Mouse (Mus musculus): ENCODE measurements around the gene H2al1d. TPM values are rescaled to one million over a fixed set of nuclear protein-coding genes. Genes with fewer than 3 reads are reported as not detected.
A peak's percentile ranks its signal among the peaks of the same experiment; 100 is the strongest.
"Not testable (repeated sequence)": the region's sequence is repeated elsewhere in the genome, so short reads cannot be mapped to it uniquely, and the experiment has no call there.

Gene H2al1d
- total RNA-seq (2022) = not detected

DNA sequence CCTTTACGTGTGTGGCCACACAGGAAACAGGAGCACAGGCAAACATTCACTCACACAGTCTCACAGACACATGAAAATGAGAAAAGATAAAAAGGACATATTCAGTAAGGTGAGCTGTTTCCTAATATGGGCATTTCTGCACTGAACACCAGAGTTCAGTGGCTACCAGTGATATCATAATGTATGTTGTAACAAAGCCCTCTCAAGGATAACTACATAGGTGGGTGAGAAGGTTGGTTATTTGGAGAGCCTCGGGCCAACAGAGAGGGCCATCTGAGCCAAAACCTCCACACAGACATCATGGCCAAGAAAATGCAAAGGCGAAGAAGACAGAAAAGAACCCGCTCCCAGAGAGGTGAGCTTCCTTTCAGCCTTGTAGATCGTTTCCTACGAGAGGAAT lies at the start of gene H2al1d:
TSS of gene H2al1d (plus strand) at position 301 of the 400 bp plus-strand sequence.
- not testable (repeated sequence) for DNase-seq (ENCODE audit: low spot score)

DNA sequence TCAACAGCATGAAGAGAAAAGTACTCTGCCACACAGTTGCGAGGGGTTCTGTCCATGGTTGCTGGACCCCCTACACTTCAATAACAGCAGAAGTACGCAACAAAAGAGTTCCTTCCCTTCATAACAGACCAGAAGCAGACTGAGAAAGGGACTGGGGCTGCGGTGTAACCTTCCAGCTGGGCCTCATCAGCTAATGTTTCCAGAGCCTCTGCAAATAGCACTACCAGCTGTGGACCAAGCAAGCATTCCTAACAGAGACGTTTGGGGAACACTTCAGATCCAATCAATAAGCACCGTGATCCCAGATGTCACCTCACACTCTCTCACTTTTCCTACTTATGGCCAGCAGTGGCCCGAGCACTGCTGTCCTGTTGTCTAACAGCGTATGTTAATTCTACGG lies 43.7 kb upstream of the H2al1d start:
- no peak for DNase-seq (ENCODE audit: low spot score)

DNA sequence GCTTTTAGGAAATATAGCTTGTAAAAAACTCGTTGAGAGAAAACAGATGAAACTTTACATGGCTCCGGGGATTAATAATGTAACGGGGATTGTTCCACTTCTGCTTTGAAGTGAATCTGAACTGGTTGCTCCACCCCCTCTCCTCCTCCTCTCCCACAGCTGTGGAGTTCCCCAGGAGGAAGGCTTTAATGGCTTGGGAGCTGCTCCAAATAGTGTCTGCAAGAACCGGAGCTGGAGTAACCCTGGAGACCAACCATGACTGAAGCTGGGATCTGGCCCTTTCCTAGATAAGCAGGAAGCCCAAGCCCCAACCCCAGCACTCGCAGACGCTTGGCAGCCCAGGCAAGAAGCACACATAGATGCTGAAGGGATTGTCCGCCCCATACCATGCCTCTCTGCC lies 40.8 kb upstream of the H2al1d start:
- peak; percentile 29 for DNase-seq (ENCODE audit: low spot score)

DNA sequence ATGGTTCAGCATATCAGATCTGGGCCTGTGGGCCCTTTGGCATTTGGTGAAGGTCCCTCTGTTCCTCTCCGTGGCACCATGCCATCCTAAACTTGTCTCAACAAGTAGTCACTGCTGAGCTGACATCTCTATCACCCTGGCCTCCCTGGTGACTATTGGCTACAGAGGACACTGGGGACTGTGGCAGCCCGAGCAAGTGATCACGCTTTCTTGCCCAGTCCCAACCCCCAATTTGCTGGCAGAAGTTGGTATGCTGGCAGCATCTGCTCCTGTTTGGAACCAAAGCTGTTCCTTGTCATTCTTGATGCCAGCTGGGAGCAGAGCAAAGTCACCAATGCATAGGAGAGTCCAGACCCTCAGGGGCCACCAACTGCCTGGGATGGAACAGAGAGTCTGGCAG lies 39.5 kb upstream of the H2al1d start:
- DNase-seq (ENCODE audit: low spot score) = no peak

DNA sequence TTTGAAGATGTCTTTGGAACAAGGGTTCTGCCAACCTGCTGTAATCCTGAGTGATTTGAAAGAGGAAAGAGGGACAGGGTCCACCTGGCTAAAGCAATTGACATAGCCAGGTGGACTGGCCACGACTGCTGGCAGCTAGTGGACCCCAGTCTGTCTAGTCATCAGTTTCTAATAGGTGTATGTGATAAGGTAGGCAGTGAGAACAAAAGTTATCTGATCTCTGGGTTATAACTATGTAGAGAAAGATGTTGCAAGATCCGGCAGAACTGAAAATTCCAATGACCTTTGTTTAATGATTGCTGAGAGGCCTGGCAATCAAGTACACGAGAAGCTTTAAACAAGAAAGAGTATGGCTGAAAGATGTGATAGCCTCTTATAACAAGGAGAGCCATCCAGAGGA lies 35.4 kb upstream of the H2al1d start:
- DNase-seq (ENCODE audit: low spot score) = no peak

DNA sequence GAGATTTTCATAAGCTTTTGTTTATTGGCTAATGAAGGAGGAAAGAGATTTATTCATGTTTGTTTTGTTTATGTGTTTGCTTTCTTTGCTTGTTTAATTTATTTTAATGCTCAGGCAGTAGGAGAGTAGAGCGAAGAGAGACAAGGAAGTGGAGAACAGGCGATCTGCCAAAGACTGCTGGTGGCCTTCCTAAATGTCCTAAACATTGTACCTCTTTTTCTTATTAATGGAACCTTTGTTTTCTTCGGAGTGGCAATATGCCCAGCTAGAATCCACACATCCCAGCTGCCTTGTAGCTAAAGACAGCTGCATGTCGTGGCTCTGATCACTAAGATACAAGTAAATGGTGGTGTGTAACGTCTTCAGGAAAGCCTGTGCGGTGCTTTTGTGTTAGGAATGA lies 31.5 kb upstream of the H2al1d start:
- no peak for DNase-seq (ENCODE audit: low spot score)

DNA sequence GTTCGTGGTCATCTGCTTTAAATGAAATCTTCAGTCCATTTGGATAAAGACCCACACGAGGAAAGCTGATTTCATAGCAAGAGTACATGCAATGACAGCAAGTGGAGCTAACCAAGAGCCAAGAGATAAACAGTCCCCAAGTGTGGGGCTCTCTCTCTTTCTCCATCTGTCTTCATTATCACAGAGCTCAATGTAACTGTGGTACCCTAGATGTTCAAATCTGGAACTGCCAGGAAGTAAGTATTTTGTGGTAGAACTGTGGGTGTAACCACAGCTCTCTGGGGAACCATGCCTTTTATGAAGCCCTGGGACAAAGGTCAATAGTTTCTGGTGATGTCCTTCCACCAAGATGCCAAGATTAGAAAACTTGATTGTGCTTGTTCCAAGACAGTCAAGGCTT lies 27.9 kb upstream of the H2al1d start:
- no peak for DNase-seq (ENCODE audit: low spot score)

DNA sequence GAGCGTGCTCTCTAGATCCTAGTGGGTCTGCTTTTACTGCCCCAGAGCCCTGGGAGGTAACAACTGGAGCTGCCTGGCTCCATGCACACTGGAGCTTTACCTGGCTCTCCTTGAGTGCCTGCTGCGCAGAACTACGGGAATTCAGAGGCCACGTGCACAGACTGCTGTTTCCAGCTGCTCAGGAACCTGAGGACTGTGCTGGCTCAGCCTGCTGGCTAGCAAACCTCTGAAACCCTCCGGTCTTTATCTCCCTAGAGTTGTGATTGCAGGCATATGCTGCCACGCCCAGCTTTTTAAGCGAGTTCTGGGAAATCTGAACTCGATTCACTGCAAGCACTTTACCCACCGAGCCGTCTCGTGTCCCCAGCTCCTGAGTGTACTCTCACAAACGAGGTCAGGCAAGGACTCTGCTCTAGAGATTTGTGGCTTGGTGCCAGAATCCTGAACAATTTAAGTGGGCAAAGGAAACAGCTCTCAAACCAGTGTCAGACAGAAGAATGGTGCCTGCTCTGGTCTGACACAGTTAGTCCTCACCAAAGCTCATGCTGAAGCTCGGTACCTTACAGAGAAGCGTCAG lies 20.2 kb upstream of the H2al1d start:
- DNase-seq (ENCODE audit: low spot score) = peak; percentile 7

DNA sequence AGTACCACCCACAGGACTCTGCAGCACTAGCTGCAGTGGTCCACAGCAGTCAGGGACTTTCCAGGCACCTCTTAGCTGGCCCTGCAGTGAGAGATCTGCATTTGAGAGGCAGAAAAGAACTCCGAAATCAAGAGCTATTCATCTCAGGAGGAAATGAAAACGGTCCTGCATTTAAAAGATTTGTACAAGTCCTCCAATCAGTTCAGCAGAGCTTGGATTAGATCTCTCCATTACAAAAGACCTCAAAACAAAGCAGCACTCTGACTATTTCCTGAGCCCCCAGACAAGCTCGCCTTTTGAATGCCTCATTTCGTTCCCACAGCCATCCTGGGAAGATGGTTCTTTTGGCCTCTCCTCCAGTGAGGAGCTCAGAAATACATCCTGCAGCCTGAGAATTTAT lies 19.4 kb upstream of the H2al1d start:
- no peak for DNase-seq (ENCODE audit: low spot score)

DNA sequence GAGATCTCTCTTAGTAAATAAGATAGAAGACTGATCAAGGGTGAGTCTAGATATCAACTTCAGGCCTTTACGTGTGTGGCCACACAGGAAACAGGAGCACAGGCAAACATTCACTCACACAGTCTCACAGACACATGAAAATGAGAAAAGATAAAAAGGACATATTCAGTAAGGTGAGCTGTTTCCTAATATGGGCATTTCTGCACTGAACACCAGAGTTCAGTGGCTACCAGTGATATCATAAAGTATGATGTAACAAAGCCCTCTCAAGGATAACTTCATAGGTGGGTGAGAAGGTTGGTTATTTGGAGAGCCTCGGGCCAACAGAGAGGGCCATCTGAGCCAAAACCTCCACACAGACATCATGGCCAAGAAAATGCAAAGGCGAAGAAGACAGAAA lies 9.7 kb upstream of the H2al1d start, which contains the start of gene H2al1a:
TSS of gene H2al1a (plus strand) at position 301 of the 400 bp plus-strand sequence.
- not testable (repeated sequence) for DNase-seq (ENCODE audit: low spot score)

DNA sequence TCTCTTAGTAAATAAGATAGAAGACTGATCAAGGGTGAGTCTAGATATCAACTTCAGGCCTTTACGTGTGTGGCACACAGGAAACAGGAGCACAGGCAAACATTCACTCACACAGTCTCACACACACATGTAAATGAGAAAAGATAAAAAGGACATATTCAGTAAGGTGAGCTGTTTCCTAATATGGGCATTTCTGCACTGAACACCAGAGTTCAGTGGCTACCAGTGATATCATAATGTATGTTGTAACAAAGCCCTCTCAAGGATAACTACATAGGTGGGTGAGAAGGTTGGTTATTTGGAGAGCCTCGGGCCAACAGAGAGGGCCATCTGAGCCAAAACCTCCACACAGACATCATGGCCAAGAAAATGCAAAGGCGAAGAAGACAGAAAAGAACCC lies 6.5 kb upstream of the H2al1d start, which contains the start of gene H2al1b:
TSS of gene H2al1b (plus strand) at position 301 of the 400 bp plus-strand sequence.
- DNase-seq (ENCODE audit: low spot score) = not testable (repeated sequence)

DNA sequence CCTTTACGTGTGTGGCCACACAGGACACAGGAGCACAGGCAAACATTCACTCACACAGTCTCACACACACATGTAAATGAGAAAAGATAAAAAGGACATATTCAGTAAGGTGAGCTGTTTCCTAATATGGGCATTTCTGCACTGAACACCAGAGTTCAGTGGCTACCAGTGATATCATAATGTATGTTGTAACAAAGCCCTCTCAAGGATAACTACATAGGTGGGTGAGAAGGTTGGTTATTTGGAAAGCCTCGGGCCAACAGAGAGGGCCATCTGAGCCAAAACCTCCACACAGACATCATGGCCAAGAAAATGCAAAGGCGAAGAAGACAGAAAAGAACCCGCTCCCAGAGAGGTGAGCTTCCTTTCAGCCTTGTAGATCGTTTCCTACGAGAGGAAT lies 3.3 kb upstream of the H2al1d start, which contains the start of gene H2al1c:
TSS of gene H2al1c (plus strand) at position 301 of the 400 bp plus-strand sequence.
- DNase-seq (ENCODE audit: low spot score) = not testable (repeated sequence)

DNA sequence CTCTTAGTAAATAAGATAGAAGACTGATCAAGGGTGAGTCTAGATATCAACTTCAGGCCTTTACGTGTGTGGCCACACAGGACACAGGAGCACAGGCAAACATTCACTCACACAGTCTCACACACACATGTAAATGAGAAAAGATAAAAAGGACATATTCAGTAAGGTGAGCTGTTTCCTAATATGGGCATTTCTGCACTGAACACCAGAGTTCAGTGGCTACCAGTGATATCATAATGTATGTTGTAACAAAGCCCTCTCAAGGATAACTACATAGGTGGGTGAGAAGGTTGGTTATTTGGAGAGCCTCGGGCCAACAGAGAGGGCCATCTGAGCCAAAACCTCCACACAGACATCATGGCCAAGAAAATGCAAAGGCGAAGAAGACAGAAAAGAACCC lies 3.0 kb downstream of the H2al1d start, which contains the start of gene H2al1e:
TSS of gene H2al1e (plus strand) at position 301 of the 400 bp plus-strand sequence.
- not testable (repeated sequence) for DNase-seq (ENCODE audit: low spot score)

DNA sequence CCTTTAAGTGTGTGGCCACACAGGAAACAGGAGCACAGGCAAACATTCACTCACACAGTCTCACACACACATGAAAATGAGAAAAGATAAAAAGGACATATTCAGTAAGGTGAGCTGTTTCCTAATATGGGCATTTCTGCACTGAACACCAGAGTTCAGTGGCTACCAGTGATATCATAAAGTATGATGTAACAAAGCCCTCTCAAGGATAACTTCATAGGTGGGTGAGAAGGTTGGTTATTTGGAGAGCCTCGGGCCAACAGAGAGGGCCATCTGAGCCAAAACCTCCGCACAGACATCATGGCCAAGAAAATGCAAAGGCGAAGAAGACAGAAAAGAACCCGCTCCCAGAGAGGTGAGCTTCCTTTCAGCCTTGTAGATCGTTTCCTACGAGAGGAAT lies 6.2 kb downstream of the H2al1d start, which contains the start of gene H2al1f:
TSS of gene H2al1f (plus strand) at position 301 of the 400 bp plus-strand sequence.
- not testable (repeated sequence) for DNase-seq (ENCODE audit: low spot score)

DNA sequence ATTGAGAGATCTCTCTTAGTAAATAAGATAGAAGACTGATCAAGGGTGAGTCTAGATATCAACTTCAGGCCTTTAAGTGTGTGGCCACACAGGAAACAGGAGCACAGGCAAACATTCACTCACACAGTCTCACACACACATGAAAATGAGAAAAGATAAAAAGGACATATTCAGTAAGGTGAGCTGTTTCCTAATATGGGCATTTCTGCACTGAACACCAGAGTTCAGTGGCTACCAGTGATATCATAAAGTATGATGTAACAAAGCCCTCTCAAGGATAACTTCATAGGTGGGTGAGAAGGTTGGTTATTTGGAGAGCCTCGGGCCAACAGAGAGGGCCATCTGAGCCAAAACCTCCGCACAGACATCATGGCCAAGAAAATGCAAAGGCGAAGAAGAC lies 9.3 kb downstream of the H2al1d start, which contains the start of gene H2al1g:
TSS of gene H2al1g (plus strand) at position 301 of the 400 bp plus-strand sequence.
- DNase-seq (ENCODE audit: low spot score) = not testable (repeated sequence)

DNA sequence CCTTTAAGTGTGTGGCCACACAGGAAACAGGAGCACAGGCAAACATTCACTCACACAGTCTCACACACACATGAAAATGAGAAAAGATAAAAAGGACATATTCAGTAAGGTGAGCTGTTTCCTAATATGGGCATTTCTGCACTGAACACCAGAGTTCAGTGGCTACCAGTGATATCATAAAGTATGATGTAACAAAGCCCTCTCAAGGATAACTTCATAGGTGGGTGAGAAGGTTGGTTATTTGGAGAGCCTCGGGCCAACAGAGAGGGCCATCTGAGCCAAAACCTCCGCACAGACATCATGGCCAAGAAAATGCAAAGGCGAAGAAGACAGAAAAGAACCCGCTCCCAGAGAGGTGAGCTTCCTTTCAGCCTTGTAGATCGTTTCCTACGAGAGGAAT lies 12.6 kb downstream of the H2al1d start, which contains the start of gene H2al1h:
TSS of gene H2al1h (plus strand) at position 301 of the 400 bp plus-strand sequence.
- DNase-seq (ENCODE audit: low spot score) = not testable (repeated sequence)

DNA sequence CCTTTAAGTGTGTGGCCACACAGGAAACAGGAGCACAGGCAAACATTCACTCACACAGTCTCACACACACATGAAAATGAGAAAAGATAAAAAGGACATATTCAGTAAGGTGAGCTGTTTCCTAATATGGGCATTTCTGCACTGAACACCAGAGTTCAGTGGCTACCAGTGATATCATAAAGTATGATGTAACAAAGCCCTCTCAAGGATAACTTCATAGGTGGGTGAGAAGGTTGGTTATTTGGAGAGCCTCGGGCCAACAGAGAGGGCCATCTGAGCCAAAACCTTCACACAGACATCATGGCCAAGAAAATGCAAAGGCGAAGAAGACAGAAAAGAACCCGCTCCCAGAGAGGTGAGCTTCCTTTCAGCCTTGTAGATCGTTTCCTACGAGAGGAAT lies 15.7 kb downstream of the H2al1d start, which contains the start of gene H2al1i:
TSS of gene H2al1i (plus strand) at position 301 of the 400 bp plus-strand sequence.
- DNase-seq (ENCODE audit: low spot score) = not testable (repeated sequence)

DNA sequence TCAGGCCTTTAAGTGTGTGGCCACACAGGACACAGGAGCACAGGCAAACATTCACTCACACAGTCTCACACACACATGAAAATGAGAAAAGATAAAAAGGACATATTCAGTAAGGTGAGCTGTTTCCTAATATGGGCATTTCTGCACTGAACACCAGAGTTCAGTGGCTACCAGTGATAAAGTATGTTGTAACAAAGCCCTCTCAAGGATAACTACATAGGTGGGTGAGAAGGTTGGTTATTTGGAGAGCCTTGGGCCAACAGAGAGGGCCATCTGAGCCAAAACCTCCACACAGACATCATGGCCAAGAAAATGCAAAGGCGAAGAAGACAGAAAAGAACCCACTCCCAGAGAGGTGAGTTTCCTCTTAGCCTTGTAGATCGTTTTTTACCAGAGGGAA lies 18.9 kb downstream of the H2al1d start, which contains the start of gene H2al1j:
TSS of gene H2al1j (plus strand) at position 301 of the 400 bp plus-strand sequence.
- not testable (repeated sequence) for DNase-seq (ENCODE audit: low spot score)

DNA sequence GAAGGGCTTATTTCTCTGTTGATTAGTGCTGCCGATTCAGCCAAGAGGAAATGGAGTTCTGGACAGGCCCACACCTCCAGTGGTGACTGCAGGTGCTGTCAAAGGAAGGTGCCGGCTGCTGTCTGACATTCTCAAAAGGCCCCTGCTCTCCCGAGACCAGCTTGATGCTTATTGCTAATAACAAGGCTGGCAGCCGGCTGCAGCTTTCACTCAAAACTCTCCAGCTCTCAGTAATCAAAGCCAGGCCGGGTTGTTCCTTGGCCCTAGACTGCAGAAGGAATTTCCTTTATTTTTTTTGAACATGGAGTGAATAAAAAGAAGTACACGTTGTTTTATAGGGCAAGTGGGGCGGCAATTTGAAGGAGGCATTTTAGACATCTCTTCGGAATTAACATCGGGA lies 37.1 kb downstream of the H2al1d start:
- no peak for DNase-seq (ENCODE audit: low spot score)

DNA sequence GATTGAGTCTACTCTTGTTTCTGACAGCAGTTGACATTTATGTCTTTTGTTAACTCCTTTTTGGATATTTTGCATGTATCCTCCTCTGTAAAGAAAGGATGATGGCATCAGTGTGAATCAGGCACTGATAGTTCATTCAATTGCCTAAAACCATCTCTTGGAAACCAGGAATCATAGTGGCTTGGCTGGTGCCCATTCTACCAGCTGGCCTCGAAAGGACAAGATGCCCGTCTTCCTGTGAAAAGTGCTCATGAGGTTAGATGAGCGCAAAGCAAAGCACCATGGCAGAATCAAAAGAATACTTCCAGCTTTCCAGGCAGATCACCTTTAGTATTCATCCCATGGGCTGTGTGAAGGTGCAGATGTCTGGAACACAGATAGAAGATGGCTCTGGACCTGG lies 38.1 kb downstream of the H2al1d start:
- DNase-seq (ENCODE audit: low spot score) = no peak

All from heart, adult 8-10 months (tissue).